Mouse (Mus musculus) limb, embryonic 12.5 days (tissue): ENCODE results near the gene Sema3c. TPM values are rescaled to one million over a fixed set of nuclear protein-coding genes. Genes with fewer than 3 reads are reported as not detected.

Experiments used
- ATAC-seq: fragments of 200-750 bp; cut with Nextera tagmentation; 2 replicates; pipeline ENCODE4 v1.8.0; 2017; ENCODE audit warnings: low read depth, moderate TSS enrichment; ENCODE audit not compliant: insufficient number of reproducible peaks, insufficient read depth, low FRiP score, low TSS enrichment
- H3K27ac ChIP-seq: fragments of 300-500 bp; sonication (generic); 2 replicates; pipeline ENCODE4 v1.5.1; 2016; ENCODE audit warnings: mild to moderate bottlenecking, moderate library complexity
- H3K27me3 ChIP-seq: fragments of 300-500 bp; sonication (generic); 2 replicates; pipeline ENCODE4 v1.6.1; 2016; ENCODE audit warnings: mild to moderate bottlenecking, moderate library complexity
- H3K36me3 ChIP-seq: fragments of 300-500 bp; sonication (generic); 2 replicates; pipeline ENCODE4 v1.6.1; 2016; ENCODE audit warnings: mild to moderate bottlenecking, moderate library complexity
- H3K4me1 ChIP-seq: fragments of 300-500 bp; sonication (generic); replicated peaks from 2 replicates; pipeline ENCODE4 v1.6.1; 2016
- H3K4me2 ChIP-seq: fragments of 300-500 bp; sonication (generic); 2 replicates; pipeline ENCODE4 v1.6.1; 2016; ENCODE audit warnings: mild to moderate bottlenecking, moderate library complexity
- H3K4me3 ChIP-seq: fragments of 300-500 bp; sonication (generic); replicated peaks from 2 replicates; pipeline ENCODE4 v1.5.1; 2016; ENCODE audit warnings: mild to moderate bottlenecking
- H3K9ac ChIP-seq: fragments of 300-500 bp; sonication (generic); replicated peaks from 2 replicates; pipeline ENCODE4 v1.6.1; 2016; ENCODE audit warnings: mild to moderate bottlenecking, moderate library complexity
- H3K9me3 ChIP-seq: fragments of 300-500 bp; sonication (generic); 2 replicates; pipeline ENCODE4 v1.6.1; 2016; ENCODE audit warnings: mild to moderate bottlenecking, moderate library complexity
- WGBS: fragments of 180-500 bp; shearing (Covaris S2); methylation state at CpG from one replicate; pipeline ENCODE4 v1.1.7; 2016; 5-methylcytosine and 5-hydroxymethylcytosine counted together
- polyA plus RNA-seq: library from polyadenylated mRNA; unstranded; fragments of >200 nt; fragmentation: Nextera tagmentation; extraction: Ambion mirVana; gene quantifications from 2 replicates; pipeline ENCODE4 v1.2.1, GENCODE M21; 2016

Sema3c gene
- polyA plus RNA-seq, 1 experiment from 2014 or later: 38.5 TPM

DNA sequence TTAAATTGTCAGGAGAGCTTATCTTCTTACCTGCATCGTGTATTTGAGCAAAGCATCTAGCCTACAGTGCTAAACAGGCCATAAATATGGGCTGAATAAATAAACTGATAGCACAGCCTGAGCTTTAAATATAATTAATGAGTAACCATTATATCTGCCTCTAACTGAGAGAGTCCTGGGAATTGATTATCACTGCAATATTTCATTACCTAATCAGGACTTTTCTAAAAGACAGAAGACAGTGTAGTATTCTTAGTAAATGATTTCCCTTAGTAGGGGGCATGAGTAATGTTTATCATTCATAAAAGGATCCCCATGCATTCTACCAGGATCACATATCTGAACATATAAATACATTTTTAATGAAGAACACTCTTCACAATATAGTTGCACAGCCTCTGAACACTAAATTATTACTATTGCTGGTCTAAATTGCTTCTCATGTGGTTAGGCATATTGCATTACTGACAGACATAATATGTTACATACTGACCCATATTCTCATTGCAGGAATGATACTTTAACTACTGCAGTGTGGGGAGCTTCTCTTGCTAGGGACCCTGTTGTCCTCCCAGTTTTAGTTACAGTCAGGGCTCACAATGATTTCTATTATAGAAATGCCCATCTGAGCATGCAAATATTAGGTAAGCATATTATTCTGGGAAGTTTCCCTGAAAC, 74.9 kb downstream of the Sema3c start:
- 0% methylated on average over 1 of the region's 1 CpGs for WGBS
- no peak for ATAC-seq
- H3K4me3 ChIP-seq: no peak overlapping the region
- no peaks in the 10 kb centered on the region for H3K36me3 ChIP-seq
- peak overlapping the region; percentile 82 for H3K27ac ChIP-seq
- H3K9ac ChIP-seq: no peak overlapping the region
- peaks cover 20% of the 10 kb centered on the region for H3K4me1 ChIP-seq
- no peaks in the 10 kb centered on the region for H3K9me3 ChIP-seq
- H3K27me3 ChIP-seq: no peaks in the 10 kb centered on the region
- H3K4me2 ChIP-seq: no peak overlapping the region

GRCm38 (mm10) chr5:17661223-17661622, 87.1 kb downstream of the Sema3c start:
- H3K4me3 ChIP-seq: no peak overlapping the region
- H3K9ac ChIP-seq: no peak overlapping the region
- ATAC-seq: no peak
- no peaks in the 10 kb centered on the region for H3K9me3 ChIP-seq
- no peaks in the 10 kb centered on the region for H3K4me1 ChIP-seq
- H3K4me2 ChIP-seq: no peak overlapping the region
- 70% methylated on average over 3 of the region's 3 CpGs for WGBS
- no peaks in the 10 kb centered on the region for H3K27me3 ChIP-seq
- H3K27ac ChIP-seq: no peak overlapping the region
- H3K36me3 ChIP-seq: no peaks in the 10 kb centered on the region

GRCm38 (mm10) chr5:17671356-17671755, 97.3 kb downstream of the Sema3c start:
- Histone ChIP-seq H3K27ac (no peak overlapping the region), H3K9me3 (no peaks in the 10 kb centered on the region), H3K4me1 (no peaks in the 10 kb centered on the region), H3K9ac (no peak overlapping the region), H3K4me3 (no peak overlapping the region), H3K4me2 (no peak overlapping the region), H3K36me3 (peaks cover 5% of the 10 kb centered on the region; the same call in 1 of the 2 replicates), H3K27me3 (no peaks in the 10 kb centered on the region)
- ATAC-seq: no peak

DNA sequence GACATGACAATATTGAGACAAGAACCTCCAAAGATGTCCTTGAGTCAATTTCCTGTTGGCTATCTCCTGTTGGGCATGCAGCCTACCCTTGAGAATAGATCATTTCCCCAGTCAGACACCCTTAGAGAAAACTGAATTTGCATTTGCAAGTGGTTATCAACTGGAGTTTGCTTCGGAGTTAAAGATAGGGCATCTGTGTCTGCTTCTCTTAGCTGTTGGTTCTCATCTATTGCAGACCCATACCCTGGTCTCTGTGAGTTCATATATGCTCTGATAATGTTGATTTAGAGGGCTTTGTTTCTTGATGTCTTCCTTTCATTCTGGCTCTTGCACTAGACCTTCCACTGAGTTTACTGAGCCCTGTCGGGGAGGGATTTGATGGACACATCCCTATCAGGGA, 106.8 kb downstream of the Sema3c start:
- no peaks in the 10 kb centered on the region for H3K36me3 ChIP-seq
- no peak for ATAC-seq

DNA sequence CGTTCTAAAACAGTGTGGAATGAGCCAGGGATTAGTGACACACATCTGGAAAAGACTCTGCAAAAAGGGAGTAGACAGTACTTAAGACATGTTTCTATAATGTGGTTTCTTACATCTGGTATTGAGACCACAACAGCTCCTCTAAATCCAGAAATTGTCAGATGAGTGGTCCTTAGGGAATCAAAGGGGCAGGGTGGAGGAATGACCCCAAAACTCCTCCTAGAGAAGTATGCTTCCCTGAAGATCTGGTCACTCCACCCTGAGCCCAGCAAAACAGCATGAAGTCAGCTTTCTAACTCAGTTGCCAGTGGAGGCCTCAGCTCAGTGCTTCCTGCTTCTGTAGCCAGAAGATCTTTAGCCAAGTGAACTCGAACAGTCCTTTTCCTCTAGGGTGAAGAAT, 115.0 kb downstream of the Sema3c start:
- Histone ChIP-seq H3K9me3 (no peaks in the 10 kb centered on the region), H3K9ac (no peak overlapping the region), H3K27me3 (no peaks in the 10 kb centered on the region), H3K36me3 (no peaks in the 10 kb centered on the region), H3K4me3 (no peak overlapping the region), H3K27ac (peak overlapping the region; percentile 62), H3K4me2 (no peak overlapping the region), H3K4me1 (peaks cover 12% of the 10 kb centered on the region)
- WGBS: 55% methylated on average over 2 of the region's 2 CpGs
- 0 out of 2 replicates have a peak, but pooled peaks have one; percentile 26 for ATAC-seq

More for the DNA sequence above, 106.8 kb downstream of the Sema3c start:
- Histone ChIP-seq H3K27ac (no peak overlapping the region), H3K27me3 (no peaks in the 10 kb centered on the region), H3K9ac (no peak overlapping the region), H3K4me1 (no peaks in the 10 kb centered on the region), H3K4me3 (no peak overlapping the region), H3K4me2 (no peak overlapping the region), H3K9me3 (no peaks in the 10 kb centered on the region)
- WGBS: 92% methylated on average over 2 of the region's 2 CpGs

- Histone ChIP-seq H3K27me3 (no peaks in the 10 kb centered on the region), H3K9ac (no peak overlapping the region), H3K9me3 (no peaks in the 10 kb centered on the region), H3K4me2 (no peak overlapping the region), H3K27ac (peak overlapping the region; percentile 62), H3K4me1 (peaks cover 12% of the 10 kb centered on the region), H3K4me3 (no peak overlapping the region), H3K36me3 (no peaks in the 10 kb centered on the region)
- ATAC-seq: peak; percentile 37; the same call in 1 of the 2 replicates
- WGBS: 67% methylated on average over 5 of the region's 5 CpGs
Observed at GRCm38 (mm10) chr5:17689604-17690003, 115.5 kb downstream of the Sema3c start.

DNA sequence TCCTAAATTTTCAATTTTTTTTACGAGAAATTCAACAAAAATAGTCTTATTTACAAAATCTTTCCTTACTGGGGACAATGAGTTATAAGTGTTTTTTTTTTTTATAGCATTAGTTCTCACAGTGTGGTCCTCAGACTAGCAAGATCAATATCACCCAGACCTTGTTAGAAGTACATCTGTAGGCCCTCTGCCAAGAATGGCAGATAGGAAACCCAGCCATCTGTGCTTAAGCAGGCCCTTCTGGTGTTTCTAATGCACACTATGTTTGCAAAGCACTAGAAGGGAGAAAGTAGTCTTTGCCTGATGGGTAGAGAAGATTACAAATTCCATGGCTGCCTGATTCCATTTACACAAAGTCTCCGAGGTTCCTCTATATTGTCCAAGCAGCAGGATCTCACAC, 121.3 kb downstream of the Sema3c start:
- no peak overlapping the region for H3K27ac ChIP-seq
- no peak overlapping the region for H3K9ac ChIP-seq
- WGBS: 75% methylated on average over 2 of the region's 2 CpGs
- no peaks in the 10 kb centered on the region for H3K9me3 ChIP-seq
- no peak overlapping the region for H3K4me2 ChIP-seq
- ATAC-seq: no peak
- H3K4me3 ChIP-seq: no peak overlapping the region
- H3K36me3 ChIP-seq: no peaks in the 10 kb centered on the region
- no peaks in the 10 kb centered on the region for H3K4me1 ChIP-seq
- H3K27me3 ChIP-seq: no peaks in the 10 kb centered on the region

GRCm38 (mm10) chr5:17698905-17699304, 124.8 kb downstream of the Sema3c start:
- ATAC-seq: no peak; the same call in 1 of the 2 replicates
- Histone ChIP-seq H3K27me3 (no peaks in the 10 kb centered on the region), H3K4me3 (no peak overlapping the region), H3K9ac (no peak overlapping the region), H3K27ac (peak overlapping the region; percentile 35; the same call in 1 of the 2 replicates), H3K36me3 (no peaks in the 10 kb centered on the region), H3K4me2 (no peak overlapping the region), H3K9me3 (no peaks in the 10 kb centered on the region), H3K4me1 (peaks cover 1% of the 10 kb centered on the region; the same call in 1 of the 2 replicates)
- WGBS: 80% methylated on average over 2 of the region's 2 CpGs

DNA sequence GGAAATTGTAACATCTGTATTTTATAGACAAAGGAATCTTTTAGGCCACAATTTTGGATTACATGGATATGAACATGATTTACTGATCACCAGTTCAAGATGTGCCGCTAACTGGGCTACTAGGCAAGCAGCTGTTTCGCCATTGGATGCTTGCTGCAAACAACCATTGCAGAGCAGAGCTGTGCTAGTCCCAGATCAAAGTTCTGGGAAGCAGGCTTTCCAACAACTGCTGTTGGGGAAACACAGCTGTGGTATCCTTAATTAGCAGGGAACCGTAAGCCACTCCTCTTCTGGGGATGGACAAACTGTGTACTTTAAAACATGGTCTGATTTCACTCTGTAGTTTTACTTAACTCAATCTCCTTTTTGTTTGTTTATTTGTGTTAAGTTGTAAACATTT, 130.1 kb downstream of the Sema3c start:
- Histone ChIP-seq H3K9me3 (no peaks in the 10 kb centered on the region), H3K4me1 (peaks cover 5% of the 10 kb centered on the region; the same call in 1 of the 2 replicates), H3K27ac (no peak overlapping the region), H3K9ac (no peak overlapping the region), H3K4me3 (no peak overlapping the region), H3K36me3 (no peaks in the 10 kb centered on the region), H3K27me3 (no peaks in the 10 kb centered on the region), H3K4me2 (no peak overlapping the region)
- ATAC-seq: peak; percentile 42; the same call in 1 of the 2 replicates
- 9% methylated on average over 3 of the region's 3 CpGs for whole genome bisulfite sequencing

DNA sequence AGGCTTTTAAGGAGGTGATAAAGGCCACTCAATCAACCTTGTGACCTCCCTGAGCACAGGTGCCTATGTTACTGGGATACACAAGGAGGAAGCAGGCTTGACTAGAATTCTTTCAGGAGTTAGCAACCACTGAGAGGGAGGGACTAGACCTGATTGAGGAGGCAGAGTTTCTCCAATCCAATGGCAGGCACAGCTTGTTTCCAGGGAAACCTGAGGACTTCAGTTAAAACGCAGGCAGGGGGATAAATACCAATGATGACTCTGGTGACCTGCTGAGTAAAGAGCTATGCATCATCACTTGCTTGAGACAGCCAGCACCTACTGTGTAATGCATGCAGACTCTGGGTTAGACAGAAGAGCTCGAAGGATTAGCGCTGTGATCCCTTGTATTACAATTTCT, 133.0 kb downstream of the Sema3c start:
- H3K4me2 ChIP-seq: no peak overlapping the region

GRCm38 (mm10) chr5:17712374-17712773, 138.3 kb downstream of the Sema3c start:
- no peak overlapping the region for H3K4me3 ChIP-seq
- no peaks in the 10 kb centered on the region for H3K27me3 ChIP-seq
- WGBS: 63% methylated on average over 4 of the region's 4 CpGs
- H3K27ac ChIP-seq: no peak overlapping the region
- ATAC-seq: no peak
- H3K9me3 ChIP-seq: no peaks in the 10 kb centered on the region
- no peaks in the 10 kb centered on the region for H3K4me1 ChIP-seq
- H3K9ac ChIP-seq: no peak overlapping the region
- H3K36me3 ChIP-seq: no peaks in the 10 kb centered on the region
- H3K4me2 ChIP-seq: no peak overlapping the region

More for the DNA sequence above, 133.0 kb downstream of the Sema3c start:
- Histone ChIP-seq H3K27ac (no peak overlapping the region), H3K4me1 (peaks cover 5% of the 10 kb centered on the region; the same call in 1 of the 2 replicates), H3K36me3 (no peaks in the 10 kb centered on the region), H3K27me3 (no peaks in the 10 kb centered on the region), H3K4me3 (no peak overlapping the region), H3K9ac (no peak overlapping the region), H3K9me3 (no peaks in the 10 kb centered on the region)
- ATAC-seq: no peak
- WGBS: 59% methylated on average over 3 of the region's 3 CpGs

DNA sequence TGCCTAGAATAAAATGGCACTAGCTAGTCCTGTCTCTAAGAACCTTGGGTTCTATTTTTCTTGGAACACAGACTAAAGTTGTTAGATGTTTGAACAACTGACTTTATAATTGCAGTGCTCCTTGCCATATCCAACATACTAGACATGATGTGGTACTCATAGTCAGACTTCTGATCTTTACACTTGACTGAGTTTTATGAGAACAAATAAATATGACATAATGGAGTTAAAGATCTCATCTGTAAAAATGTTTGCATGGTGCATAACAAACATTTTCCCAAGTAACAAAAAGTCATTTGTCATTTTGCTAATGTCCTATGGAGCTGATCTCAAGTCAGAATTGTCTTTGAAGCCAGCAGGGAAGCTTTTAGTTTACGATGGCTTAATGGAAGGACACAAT, 141.1 kb downstream of the Sema3c start:
- Histone ChIP-seq H3K36me3 (no peaks in the 10 kb centered on the region), H3K4me2 (no peak overlapping the region), H3K27me3 (no peaks in the 10 kb centered on the region), H3K9ac (no peak overlapping the region), H3K27ac (no peak overlapping the region), H3K4me1 (no peaks in the 10 kb centered on the region), H3K9me3 (no peaks in the 10 kb centered on the region), H3K4me3 (no peak overlapping the region)
- WGBS: 74% methylated on average over 1 of the region's 1 CpGs
- no peak for ATAC-seq
